Mouse (Mus musculus) ES-E14 (cell line): Measurements from ENCODE around the gene Soat2. TPM values are rescaled to one million over a fixed set of nuclear protein-coding genes. Genes with fewer than 3 reads are reported as not detected.
A peak's percentile ranks its signal among the peaks of the same experiment; 100 is the strongest.

ENCODE experiments used
- DNase-seq: peaks from one replicate; pipeline ENCODE4 v3.0.0-alpha.2; 2013; ENCODE audit warnings: low read depth, low spot score
- H3K27ac ChIP-seq: 2 replicates; pipeline ENCODE4 v1.5.1; 2012; ENCODE audit warnings: low read depth, mild to moderate bottlenecking, low read length, moderate library complexity, mixed read lengths; ENCODE audit not compliant: poor library complexity, insufficient read depth, severe bottlenecking
- H3K36me3 ChIP-seq: 2 replicates; pipeline ENCODE4 v1.6.1; 2012; ENCODE audit warnings: mild to moderate bottlenecking, low read length, moderate library complexity, mixed read lengths; ENCODE audit not compliant: control insufficient read depth, poor library complexity, insufficient read depth, severe bottlenecking
- H3K4me1 ChIP-seq, 2 experiments: fragments of 150-350 bp in 1 of 2; sonication (generic) in 1 of 2; 2 replicates each; pipeline ENCODE4 v1.6.1; 2012; ENCODE audit warnings: low read length in 2 of 2, mild to moderate bottlenecking in 1 of 2, mixed read lengths in 1 of 2; ENCODE audit not compliant: control insufficient read depth in 2 of 2, insufficient read depth in 2 of 2, poor library complexity in 1 of 2
- H3K4me3 ChIP-seq, 2 experiments: fragments of 150-350 bp in 1 of 2; sonication (generic) in 1 of 2; 2 replicates each; pipeline ENCODE4 v1.5.1; 2012; ENCODE audit warnings: low read length in 2 of 2, low read depth in 1 of 2, mild to moderate bottlenecking in 1 of 2, mixed read lengths in 1 of 2; ENCODE audit not compliant: insufficient read depth in 1 of 2, poor library complexity in 1 of 2, severe bottlenecking in 1 of 2
- H3K9ac ChIP-seq: 2 replicates; pipeline ENCODE4 v1.6.1; 2012; ENCODE audit warnings: low read depth, mild to moderate bottlenecking, low read length, mixed read lengths; ENCODE audit not compliant: poor library complexity, insufficient read depth, severe bottlenecking
- H3K9me3 ChIP-seq: fragments of 150-350 bp; sonication (generic); 2 replicates; pipeline ENCODE4 v1.6.1; 2012; ENCODE audit warnings: low read depth, mild to moderate bottlenecking, low read length; ENCODE audit not compliant: control insufficient read depth, insufficient read depth
- CHD2 ChIP-seq: IDR thresholded peaks from 2 replicates; pipeline ENCODE4 v1.6.1; 2014; ENCODE audit warnings: mild to moderate bottlenecking, low read depth, low read length, inconsistent platforms
- HCFC1 ChIP-seq: IDR thresholded peaks from 2 replicates; pipeline ENCODE4 v1.6.1; 2012; ENCODE audit warnings: low read length, inconsistent platforms, borderline replicate concordance; ENCODE audit not compliant: insufficient read depth
- MAFK ChIP-seq: IDR thresholded peaks from 2 replicates; pipeline ENCODE4 v1.6.1; 2014; ENCODE audit warnings: mild to moderate bottlenecking, low read depth, low read length, inconsistent platforms; ENCODE audit not compliant: insufficient read depth
- ZC3H11A ChIP-seq: IDR thresholded peaks from 2 replicates; pipeline ENCODE4 v1.6.1; 2012; ENCODE audit warnings: low read depth, mild to moderate bottlenecking, inconsistent platforms, low read length, borderline replicate concordance
- ZNF384 ChIP-seq: IDR thresholded peaks from 2 replicates; pipeline ENCODE4 v1.6.1; 2012; ENCODE audit warnings: low read depth, low read length, inconsistent platforms
- in situ Hi-C, 2 experiments: fragments of 600-800 bp; cut with MboI; formaldehyde crosslinking; loops; one replicate each; pipeline ENCODE4 v1.15.1; 2025; ENCODE audit warnings: low sequenced_read_pairs in 2 of 2, inconsistent platforms in 1 of 2; ENCODE audit not compliant: unreplicated experiment in 2 of 2
- total RNA-seq: library from RNA; depleted of rRNA; stranded (reverse); fragments of 300-350 nt; gene quantifications from 2 replicates; pipeline ENCODE4 v1.2.3, GENCODE M21; 2012

The Soat2 gene
- total RNA-seq, 1 experiment, result 5.3 TPM

- Histone ChIP-seq H3K4me1 (peaks cover 9 to 22% of the 10 kb centered on the region in 2 experiments), H3K27ac (peak overlapping the region; percentile 45; the same call in 1 of the 2 replicates), H3K4me3 (peak overlapping the region in 1 of 2 experiments; percentile 3; a peak in 1 of 4 replicates), H3K9me3 (no peaks in the 10 kb centered on the region), H3K9ac (peak overlapping the region; percentile 34; the same call in 1 of the 2 replicates), H3K36me3 (peaks cover 40% of the 10 kb centered on the region)
- no peak for DNase-seq
- no peak for TF ChIP-seq CHD2
- no peak for TF ChIP-seq ZNF384
- TF ChIP-seq HCFC1, result no peak
- TF ChIP-seq ZC3H11A, result no peak
- no peak for TF ChIP-seq MAFK
- in situ Hi-C loops, result no loop called here
These were observed 57.0 kb downstream of the Soat2 start for GRCm38 (mm10) chr15:102207351-102207750.

DNA sequence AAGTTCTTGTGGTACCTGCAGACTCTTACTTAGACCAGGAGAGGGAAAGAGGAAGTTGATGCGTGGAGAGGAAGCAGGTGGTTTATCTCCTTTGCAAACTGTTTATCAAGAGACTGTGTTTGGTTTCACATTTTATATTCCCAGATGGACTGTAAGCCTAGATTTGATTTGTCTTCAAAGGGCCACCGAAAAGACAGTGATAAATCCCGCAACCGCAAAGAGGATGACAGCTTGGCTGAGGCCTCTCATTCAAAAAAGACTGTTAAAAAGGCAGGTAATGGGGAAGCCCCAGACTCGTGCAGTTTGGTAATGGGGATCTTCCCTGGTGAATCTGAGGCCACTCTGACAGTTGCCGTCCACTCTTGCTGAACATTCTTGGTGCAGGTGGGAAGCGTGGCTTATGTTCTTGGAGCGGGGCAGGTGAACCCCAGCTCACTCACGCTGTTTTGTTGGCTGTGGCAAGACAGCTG, 57.8 kb downstream of the Soat2 start:
- TF ChIP-seq MAFK (no peak), ZC3H11A (no peak), CHD2 (no peak), HCFC1 (no peak), ZNF384 (no peak)
- Histone ChIP-seq H3K36me3 (peaks cover 48% of the 10 kb centered on the region), H3K27ac (no peak overlapping the region), H3K9me3 (no peaks in the 10 kb centered on the region), H3K4me1 (peaks cover 8 to 29% of the 10 kb centered on the region in 2 experiments), H3K4me3 (peak overlapping the region in 1 of 2 experiments; percentile 6; a peak in 2 of 4 replicates), H3K9ac (peak overlapping the region; percentile 34; the same call in 1 of the 2 replicates)
- in situ Hi-C loops, result no loop called here
- DNase-seq, result no peak

- DNase-seq, result no peak
- peak overlapping the region in 1 of 2 experiments; percentile 6; a peak in 1 of 4 replicates for H3K4me3 ChIP-seq
- peaks cover 50% of the 10 kb centered on the region for H3K36me3 ChIP-seq
- H3K4me1 ChIP-seq, result peaks cover 8 to 34% of the 10 kb centered on the region in 2 experiments
- in situ Hi-C loops, result no loop called here
- no peaks in the 10 kb centered on the region for H3K9me3 ChIP-seq
- H3K9ac ChIP-seq, result peak overlapping the region; percentile 4; the same call in 1 of the 2 replicates
- no peak overlapping the region; the same call in 1 of the 2 replicates for H3K27ac ChIP-seq
- TF ChIP-seq ZNF384, result no peak
- no peak for TF ChIP-seq MAFK
- TF ChIP-seq CHD2, result no peak
- TF ChIP-seq HCFC1, result no peak
- no peak for TF ChIP-seq ZC3H11A
These were observed 58.8 kb downstream of the Soat2 start for GRCm38 (mm10) chr15:102209114-102209513.

GRCm38 (mm10) chr15:102210816-102211215, 60.5 kb downstream of the Soat2 start:
- in situ Hi-C loops, result no loop called here
- peaks cover 19 to 42% of the 10 kb centered on the region in 2 experiments for H3K4me1 ChIP-seq
- H3K36me3 ChIP-seq, result peaks cover 51% of the 10 kb centered on the region
- H3K9ac ChIP-seq, result peak overlapping the region; percentile 56
- H3K27ac ChIP-seq, result peak overlapping the region; percentile 84
- no peak for DNase-seq
- no peak for TF ChIP-seq HCFC1
- no peak for TF ChIP-seq MAFK
- TF ChIP-seq CHD2, result no peak
- no peak for TF ChIP-seq ZNF384
- TF ChIP-seq ZC3H11A, result no peak
- peak overlapping the region in 1 of 2 experiments; percentile 37; a peak in 2 of 4 replicates for H3K4me3 ChIP-seq
- no peaks in the 10 kb centered on the region for H3K9me3 ChIP-seq
